Mouse (Mus musculus) frontal cortex, adult (tissue): Measurements from ENCODE around the gene Amt.
"Not testable (repeated sequence)": the region's sequence is repeated elsewhere in the genome, so short reads cannot be mapped to it uniquely, and the experiment has no call there.

Experiments
- ATAC-seq: cut with Nextera tagmentation; 2 replicates; pipeline ENCODE4 v1.9.2; 2017; ENCODE audit warnings: mild to moderate bottlenecking, moderate library complexity, mixed read lengths; ENCODE audit not compliant: low TSS enrichment

The Amt gene

DNA sequence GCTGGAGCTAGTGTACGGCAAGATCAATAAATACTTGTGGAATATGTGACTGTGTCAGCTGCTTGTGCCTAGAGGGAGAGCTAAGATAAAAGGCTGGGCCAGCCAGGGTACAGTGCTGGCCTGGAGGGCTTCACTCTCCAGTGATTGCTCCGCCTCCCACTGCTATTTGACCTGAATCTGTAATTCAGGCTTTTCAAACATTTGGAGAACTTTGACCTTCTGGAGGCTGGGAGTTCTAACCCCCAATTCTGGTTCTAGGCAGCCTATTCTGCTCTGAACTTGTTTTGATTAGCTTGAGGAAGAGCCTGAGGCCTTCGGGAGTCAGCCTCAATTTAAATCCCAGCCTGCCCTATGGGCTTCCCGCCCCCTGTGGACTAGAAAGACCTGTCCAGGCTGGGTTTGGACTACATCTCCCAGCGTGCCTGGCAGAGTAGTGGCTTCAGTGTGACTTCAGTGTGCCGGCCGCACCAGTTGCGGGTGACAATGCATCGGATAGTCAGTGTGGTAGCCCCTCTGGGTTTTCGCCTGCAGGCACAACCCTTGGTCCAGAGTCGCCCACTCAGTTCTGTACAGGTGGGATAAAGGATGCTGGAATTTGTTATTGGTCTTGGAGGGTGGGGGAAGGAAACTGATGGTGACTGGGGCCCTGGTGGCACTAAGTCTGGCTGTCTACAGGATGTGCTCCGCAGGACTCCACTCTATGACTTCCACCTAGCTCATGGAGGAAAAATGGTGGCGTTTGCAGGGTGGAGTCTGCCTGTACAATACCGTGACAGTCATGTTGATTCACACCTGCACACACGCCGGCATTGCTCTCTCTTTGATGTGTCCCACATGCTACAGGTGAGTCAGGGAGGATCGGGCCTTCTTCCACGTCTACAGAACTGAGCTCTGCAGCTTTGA lies at the start of gene Amt:
Gene Amt, plus strand, starts transcription at position 401 of the 903 bp plus-strand sequence.
- ATAC-seq: peak; percentile 48; the same call in 1 of the 2 replicates

DNA sequence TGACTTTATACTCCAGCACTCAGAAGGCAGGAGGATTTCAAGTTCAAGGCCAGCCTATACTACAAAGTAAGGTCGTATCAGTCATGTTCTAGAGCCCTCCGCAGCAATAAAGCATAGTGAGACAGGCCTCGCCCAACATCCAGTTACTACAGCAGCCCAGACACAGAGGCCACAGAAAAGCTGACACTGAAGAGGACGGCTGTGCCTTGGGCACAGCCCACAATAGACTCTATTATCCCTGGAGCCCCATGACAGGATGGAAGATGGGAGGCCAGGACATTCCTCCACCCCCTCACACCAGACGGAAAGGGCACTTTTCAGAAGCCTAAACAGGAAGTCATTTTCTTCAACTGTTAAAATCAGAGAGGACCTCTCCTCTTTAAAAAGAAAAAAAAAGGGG lies 47.7 kb upstream of the Amt start:
- no peak for ATAC-seq

DNA sequence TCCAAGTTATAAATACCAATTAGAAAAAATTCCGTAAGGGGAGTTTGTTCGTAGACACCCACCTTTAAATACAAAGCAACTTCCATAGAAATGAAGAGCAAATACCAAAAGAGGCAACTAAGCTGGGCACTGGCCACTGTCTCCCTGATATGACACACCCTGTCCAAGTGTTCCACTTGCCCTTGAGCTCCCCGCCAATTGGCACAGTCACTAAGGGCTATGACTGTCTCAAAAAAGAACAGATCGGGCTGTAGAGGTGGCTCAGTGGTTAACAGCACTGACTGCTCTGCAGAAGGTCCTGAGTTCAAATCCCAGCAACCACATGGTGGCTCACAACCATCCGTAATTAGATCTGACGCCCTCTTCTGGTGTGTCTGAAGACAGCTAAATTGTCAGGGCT lies 44.8 kb upstream of the Amt start:
- no peak for ATAC-seq

DNA sequence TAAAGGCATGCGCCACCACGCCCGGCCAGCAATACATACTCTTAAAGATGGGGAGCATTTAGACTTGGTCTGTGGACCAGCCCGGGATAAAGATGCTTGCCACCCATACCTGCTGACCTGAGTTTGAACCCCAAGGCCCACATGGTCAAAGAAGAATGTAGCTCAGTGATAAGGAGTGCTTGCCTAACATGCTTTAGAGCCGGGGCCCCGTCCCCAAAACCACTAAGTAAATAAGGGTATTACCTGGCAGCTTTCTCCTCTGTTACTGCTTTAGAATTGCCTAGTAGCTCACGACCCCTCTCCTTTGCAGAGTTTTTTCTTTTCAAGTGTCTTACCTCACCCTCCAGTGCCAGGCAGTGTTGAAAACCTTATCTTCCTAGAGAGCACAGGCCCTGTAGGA lies 43.9 kb upstream of the Amt start:
- no peak for ATAC-seq

DNA sequence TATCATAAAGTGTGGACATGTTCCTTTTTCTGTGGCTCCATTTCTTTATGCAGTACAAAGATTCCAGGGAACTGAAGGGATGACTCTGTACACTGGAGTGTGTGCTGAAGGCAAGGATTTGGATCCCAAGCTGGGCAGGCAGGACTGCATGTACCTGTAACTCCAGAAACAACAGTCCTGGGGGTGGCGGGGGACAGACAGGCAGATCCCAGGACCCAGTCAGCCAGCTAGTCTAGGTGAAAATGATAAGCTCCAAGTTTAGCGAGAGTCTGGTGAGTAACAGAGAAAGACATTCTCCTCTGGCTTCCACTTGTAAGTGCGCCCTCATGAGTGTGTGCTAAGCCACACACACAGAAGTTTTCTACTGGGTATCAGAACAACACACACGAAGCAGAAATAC lies 36.1 kb upstream of the Amt start:
- ATAC-seq: no peak

DNA sequence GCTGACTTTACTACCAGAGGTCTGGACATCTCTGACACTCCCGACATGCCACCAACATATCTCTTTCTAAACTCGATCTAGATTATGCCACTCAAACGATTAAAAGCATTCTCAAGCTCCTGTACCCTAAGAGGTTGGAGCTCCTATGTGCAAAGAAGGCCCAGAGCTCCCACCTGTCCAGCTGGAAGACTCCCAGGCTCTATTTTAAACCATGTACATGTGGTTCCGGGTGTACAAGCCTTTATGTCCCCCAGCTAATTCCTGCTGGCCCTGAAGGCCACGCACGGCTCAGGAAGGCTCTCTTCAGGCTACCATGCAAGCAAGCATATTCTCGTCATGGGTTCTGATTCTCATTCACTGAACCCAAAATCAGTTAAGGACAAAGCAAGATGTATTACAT lies 34.8 kb upstream of the Amt start:
- ATAC-seq: no peak

DNA sequence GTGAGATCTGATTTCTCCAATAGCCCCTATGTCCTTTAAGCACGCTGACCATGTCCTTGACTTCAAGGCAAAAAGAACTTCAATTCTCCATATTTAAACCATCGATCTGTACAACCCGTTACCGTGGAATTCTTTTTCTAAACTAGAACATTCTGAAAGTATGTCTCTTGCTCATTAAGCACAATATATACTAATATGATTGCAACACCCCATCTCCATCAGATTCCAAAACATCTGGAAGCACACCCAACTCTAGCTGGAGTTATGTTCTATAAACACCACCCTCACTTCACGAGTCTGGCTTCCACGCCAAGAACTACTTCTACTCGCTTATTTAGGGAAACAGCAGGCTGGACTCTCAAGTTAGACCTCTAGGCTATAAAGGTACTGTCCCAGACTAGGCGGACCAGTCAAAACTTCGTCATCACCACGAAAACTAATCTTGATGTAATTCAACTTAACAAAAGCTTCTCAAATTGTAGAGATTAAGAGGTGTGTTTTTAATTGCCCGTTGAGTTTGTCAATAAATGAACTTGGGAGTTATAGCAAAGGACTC lies 34.1 kb upstream of the Amt start:
- ATAC-seq: no peak

DNA sequence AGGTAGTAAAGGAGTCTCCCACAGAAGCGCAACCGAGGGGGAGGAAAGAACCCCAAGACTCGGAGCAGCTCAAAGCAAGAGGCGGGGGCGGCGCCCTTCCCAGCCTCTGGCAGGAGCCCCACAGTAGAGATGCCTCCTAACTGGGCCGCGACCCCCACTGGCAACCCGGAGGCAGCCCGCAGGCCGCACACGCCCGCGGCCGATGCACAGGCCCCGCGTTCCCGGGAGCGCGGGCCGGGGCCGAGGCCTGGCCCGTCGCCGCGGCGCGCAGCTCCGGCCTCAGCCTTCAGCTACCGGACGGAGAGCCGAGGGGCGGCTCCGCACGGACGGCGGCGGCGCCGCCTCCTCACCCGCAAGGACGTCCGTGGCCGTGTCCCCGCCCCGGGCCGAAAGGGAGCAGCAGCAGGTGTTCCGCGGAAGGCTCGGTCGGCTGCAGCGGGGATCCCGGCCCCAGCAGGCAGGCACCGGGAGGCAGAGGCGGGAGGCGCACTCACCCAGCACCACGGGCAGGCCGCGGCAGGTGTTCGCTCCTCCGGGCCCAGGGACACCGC lies 33.4 kb upstream of the Amt start:
- peak; percentile 36 for ATAC-seq

DNA sequence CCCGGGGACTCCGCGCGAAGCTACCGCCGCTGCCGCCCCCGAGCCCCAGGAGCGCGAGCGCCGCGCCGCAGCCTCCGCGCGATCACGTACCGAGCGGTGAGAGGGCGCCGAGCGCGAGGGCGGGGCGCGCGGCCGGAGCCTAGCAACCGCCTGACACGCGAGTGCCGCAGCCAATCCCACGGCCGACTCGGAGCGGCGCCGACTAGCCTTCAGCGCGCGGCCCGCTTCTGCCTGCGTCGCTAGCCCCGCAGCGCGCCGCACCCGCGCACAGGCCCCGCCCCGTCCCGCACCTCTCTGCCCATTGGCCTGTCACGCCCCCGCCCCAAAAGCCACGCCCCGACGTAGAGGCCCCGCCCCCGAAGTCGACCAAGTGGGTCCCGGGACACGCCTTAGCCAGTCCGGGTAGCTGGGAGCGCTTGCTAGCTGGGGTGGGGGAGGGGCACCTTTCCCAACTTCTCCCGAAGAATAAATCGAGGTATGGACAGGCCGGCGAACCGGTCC lies 32.9 kb upstream of the Amt start, which contains the start of gene Dag1:
Gene Dag1, minus strand, starts transcription at position 269 of the 501 bp plus-strand sequence.
- peak; percentile 96 for ATAC-seq

DNA sequence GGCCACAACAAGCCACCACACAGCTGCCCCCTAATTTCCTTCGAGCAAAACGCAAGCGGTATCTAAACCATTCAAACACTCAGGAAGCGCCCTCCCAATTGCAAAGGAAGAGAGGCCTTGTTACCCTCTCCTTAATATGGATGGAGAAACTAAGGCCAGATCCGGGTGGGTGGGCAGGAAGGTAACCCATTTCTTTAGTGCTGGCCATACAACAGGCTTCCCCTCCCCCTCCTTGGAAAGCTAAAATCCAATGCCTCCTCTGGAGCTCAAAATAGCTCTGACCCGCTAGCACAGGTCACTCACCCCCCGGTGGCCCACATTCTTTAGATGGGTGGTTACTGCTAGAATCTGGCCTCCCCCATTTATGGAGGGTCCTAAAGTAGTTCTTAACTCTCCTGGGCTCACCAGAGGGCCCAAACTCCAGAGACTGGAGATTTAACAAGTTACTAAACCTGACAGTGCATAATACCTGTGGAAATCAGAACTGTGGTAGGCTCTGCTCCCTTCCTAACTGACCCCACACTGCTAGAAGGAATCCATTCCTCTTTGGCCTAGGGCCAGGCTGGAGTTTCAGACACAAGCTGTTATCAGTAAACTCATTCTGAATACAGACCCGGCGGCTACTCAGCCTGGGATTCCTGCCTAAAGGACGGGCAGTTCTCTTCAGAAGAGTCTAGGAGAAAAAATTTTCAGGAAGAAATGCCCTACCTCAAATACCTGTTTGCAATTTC lies 32.3 kb upstream of the Amt start:
- ATAC-seq: no peak; the same call in 1 of the 2 replicates

DNA sequence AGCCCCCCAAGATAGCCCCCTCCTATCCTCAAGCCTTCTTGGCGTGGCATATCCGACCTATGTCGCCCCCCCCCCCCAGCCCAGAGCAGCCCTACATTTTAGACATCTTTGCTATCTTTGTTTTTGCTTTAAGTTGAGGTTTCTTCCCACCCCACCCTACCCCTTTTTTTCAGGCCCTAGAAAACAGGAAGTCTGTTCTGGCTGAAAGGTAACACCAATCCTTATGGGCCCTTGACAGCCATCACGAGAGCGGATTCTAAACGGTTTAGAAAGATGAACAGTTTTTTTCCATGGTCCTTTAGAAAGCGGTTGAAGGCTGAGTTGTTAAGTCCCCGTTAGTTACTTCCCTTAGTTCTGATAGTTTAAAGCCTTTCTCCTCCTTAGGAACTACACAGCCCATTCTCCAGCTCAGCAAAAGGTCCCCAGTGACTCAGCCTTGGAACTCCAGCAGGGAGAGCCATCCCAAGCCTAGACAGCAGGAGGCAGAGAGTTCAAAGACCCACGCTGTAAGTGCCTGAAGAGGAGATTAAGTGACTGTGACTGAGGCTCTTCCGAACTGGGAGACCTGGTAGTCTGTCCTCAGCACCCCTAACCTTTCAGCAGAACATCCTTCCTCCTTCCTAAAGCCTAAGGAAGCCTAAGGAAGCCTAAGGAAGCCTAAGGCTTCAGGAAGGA lies 30.3 kb upstream of the Amt start:
- ATAC-seq: no peak

DNA sequence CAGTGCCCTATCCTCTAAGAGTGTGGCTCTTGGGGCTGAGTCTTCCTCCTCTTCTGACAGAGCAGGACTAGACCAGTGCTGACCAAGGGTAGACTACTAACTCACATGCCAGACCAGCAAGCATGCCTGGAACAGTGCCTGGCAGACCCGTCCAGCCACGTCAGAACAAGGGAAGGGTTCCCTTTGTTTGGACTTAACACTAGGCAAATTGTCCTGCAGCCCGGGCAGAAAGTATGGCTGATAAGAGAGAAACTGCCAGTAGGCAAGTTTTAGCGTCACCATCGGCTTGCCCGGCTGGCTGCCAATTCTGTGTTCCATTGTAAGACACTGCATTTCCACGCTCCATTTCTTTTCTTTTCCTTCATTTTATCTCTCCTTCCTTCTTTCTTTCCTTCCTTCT lies 29.0 kb upstream of the Amt start:
- no peak for ATAC-seq

DNA sequence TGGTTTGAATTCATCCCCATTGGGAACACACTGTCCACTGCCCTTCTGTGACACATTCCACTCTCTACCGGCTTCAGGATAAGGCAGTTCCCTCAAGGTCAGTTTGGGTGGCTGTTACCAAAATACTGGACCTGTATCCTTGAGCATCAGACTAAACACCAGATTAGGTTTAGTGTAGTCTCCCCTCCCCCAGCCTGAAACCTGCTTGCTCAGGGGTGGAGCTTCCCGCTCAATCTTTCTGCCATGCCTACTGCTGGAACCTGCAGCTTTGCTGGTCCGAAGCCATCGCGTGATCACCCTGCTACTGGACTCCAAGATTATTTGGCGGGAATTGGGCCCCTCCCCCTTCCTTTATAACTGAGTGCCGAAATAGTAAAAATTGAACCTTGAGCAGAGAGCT lies 28.0 kb upstream of the Amt start:
- not testable (repeated sequence) for ATAC-seq

DNA sequence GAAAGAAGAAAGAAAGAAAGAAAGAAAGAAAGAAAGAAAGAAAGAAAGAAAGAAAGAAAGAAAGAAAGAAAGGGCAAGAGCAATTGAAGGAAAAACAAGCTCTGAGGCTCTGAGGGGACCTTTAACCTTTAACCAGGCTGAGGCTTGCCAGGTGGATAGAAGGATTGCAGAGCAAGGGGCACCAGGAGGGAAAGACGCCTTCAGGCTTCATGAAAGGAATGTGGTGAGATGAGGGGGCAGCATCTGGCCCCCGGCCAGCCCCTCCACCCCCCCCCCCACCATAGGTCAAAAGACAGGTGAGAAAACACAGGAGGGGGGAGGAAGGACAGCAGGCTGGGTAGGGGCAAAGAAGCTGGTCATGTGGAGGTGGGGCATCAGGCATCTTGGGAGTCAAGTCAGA lies 24.7 kb upstream of the Amt start:
- no peak for ATAC-seq

DNA sequence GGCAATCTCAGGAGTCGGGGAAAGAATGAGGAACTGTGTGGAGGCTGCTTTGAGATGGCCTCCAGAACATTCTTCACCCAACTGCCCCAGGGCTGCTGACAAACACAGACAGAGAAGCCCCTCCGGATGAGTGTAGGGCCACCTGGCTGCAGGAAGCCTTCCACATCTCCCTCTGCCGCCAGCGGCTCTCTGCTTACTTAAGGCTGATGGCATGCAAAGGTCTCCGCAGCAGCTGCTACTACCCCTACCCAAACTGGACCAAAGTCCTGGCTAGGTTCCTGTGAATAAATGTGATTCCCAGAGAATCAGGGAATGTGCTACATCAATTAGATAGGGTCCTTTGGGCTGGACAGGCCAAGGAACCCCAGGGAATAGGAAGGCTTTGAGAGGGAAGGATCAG lies 24.0 kb upstream of the Amt start:
- ATAC-seq: no peak

DNA sequence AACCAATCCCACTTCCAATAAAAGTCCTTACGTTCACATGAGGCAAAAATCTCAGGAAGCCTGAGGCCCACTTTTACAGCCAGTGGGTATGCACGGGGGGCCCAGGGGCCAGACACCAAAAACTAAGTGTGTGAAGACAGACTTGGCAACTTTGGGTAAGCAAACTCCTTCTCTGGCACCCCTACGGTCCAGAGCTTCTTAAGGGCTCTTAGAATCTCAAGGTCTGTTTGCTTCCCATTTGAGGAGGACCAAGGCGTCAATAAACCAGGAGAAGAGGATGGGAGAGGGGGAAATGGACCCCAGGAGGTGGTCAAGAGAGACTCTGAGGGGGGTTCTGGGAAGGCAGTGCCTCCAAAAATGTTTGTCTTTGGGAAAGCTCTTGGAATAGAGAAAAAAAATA lies 23.2 kb upstream of the Amt start:
- ATAC-seq: no peak

DNA sequence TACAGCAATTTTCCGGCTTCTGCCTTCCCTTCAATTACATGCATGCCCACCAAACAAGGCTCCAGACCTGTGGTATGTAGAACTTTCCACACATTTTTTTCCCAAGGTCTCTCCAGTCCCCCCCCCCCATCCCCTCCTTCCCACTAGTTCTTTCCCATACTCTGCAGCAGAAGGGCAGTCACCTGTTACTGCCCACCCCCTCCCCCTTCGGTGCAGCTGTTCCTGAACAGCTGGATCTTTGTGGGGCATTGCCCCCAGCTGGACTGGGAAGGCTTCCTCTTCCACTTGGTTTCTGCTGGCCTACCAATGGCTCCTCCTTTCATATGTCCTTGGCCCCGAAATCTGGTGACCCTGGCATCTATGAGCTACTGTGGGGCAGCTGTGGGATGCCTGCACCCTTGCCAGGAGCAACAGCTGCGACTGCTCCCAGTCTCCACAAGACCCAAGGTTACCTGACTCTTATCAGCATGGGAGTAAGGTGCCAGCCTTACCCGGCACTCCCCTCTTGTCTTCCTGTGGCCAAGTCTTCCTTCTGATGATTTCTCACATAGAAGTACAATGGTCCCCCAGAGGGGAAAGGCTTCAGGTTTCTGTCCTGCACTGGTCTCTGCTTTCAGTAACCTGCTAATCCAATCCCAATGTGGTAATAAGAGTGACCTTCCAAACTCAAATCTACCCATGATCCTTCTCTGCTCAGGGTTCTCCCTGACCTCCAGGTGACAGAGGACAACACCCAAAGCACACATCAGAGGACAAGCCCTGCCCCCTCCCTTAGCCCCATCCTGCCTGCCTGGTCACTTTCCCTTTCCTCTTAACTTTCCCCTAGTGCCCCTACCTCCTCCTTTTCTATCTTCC lies 21.9 kb upstream of the Amt start:
- no peak for ATAC-seq

DNA sequence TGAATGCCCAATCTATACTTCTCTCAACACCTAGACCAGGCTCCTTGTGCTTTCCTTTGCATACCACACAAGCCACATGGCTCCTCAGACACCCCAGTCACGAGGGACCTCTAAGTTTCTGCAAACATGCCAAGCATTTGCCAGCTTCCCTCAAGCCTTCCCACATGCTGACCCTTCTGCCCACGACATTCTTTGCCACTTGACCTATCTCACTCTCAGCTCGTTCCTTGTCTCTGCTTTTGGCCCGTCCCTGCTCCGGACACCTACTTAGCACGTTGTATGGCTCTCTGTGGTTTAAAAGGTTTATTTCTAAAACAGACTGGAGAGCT lies 21.4 kb upstream of the Amt start:
- no peak for ATAC-seq

DNA sequence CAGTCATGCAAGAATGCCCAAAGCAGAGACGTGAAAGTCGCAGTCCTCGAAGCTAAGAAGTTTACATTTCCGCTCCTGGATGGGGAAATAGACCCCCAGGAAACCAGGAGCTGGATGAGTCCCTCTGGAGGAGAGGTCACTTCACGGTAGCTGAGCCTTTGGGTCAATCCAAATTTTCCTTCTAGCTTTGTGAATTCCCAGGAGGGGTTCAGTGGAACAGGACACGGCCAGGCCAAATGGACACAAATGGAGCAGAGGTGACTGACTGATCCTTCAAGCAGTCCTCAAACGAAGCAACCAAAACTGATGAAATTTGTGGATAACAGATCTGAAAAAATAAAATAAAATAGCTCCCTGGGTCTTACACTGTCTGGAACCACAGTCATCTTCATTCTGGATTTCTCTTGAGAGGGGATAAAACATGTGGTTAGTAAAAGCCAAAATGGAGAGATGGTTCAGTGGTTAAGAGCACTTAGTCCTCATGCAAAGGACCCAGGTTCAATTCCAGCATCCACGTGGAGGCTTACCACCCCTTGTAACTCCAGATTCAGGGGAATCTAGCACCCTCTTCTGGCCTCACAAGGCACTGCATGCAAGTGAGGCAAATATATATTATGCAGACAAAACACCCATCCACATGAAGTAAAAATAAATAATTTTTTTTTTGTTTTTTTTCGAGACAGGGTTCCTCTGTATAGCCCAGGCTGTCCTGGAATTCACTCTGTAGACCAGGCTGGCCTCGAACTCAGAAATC lies 17.8 kb upstream of the Amt start:
- no peak for ATAC-seq
